Mouse (Mus musculus): ENCODE results near the gene Irak3. TPM values are rescaled to one million over a fixed set of nuclear protein-coding genes. Genes with fewer than 3 reads are reported as not detected.

Irak3 gene
- polyA plus RNA-seq, 2 experiments = 0.78 to 1.4 TPM

DNA sequence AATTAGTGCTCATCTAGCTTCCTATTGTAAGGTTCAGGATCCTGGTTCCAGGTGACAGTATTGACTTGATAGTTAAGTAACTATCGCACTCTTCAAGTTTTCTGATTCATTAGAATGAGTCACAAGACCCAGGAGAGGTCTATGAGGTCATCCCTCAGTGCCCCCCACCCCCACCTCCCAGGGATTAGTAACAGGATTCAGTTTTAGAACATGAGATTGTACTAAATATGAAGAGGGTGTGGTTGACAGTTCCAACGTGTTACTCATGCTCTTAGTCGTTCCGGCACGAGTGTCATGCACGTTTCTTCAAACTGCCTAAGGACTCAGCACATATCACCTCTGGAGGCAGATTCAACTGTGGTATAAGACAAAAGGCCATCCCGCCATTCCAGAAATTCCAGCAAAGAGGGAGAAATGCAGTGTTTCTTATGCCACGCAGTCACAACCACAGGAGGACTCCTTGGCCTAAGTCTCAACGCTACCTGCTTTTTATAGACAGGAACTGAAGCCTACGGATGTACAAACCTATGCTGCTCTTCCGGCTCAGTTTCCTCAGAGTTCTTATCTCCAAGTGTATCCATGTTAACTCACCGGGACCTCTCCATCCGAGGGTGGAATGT is 2.8 kb upstream of the Irak3 start:
- no peak overlapping the region for H3K27ac ChIP-seq
- H3K36me3 ChIP-seq (replicated peaks; ENCODE audit: control insufficient read depth, insufficient read depth, low read depth) = no peaks in the 10 kb centered on the region
- peaks cover 10% of the 10 kb centered on the region for H3K27me3 ChIP-seq (ENCODE audit: control insufficient read depth, insufficient read depth, low read length)
- H3K4me1 ChIP-seq (replicated peaks; ENCODE audit: control insufficient read depth in 2 of 2, insufficient read depth in 2 of 2, low read length in 1 of 2) = peaks cover 2 to 3% of the 10 kb centered on the region in 2 experiments
- H3K4me2 ChIP-seq (ENCODE audit: low read depth) = no peak overlapping the region
- no peak for ATAC-seq (ENCODE audit: insufficient read depth)
- no peak overlapping the region for H3K9ac ChIP-seq (replicated peaks)
- WGBS (ENCODE audit: insufficient replicate concordance) = 72% methylated on average over 13 of the region's 13 CpGs
- DNase-seq (ENCODE audit: low read depth in 3 of 3, low spot score in 3 of 3) = no peak
- no peak for TF ChIP-seq CTCF (IDR thresholded peaks at IDR 0.05; ENCODE audit: low read depth)
- no peak for TF ChIP-seq EP300 (IDR thresholded peaks at IDR 0.05; ENCODE audit: low read depth)
- no peaks in the 10 kb centered on the region for H3K9me3 ChIP-seq (ENCODE audit: control insufficient read depth, low read length)
- H3K4me3 ChIP-seq (ENCODE audit: insufficient read depth in 1 of 2, low read depth in 2 of 2, low read length in 2 of 2) = no peak overlapping the region

DNA sequence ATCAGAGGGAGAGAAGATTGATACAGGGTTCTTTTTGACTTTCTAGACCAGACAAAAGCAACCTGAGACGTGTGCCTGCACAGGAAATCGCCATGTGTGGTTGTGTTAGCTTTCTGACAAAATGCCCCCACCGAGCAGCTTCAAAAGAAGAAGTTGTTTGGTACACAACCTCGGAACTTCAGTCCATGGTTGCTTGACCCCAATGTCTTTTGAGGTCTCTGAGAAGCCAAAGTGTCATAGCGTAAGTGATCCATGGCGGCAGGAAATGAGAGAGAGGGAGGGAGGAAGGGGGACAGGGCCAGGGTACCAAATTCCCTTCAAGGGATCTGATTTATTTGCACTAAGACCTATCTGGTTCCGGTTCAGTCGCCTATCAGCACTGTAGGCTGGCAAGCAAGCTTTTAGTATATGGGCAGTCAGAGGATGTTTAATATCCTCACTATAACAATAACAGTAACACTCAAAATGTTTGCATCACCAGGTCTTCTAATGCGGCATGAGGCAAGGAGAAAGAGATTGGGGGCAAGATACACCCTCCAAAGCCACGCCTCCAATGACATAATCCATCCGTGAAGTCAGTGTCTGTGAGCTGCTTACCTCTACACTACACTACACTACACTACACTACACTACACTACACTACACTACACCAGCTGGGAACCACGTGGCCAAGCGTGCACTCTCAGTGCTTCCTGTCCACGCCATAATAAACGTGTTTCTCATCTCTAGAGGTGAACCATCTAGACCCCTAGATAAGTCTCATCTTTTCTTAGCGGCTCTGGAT is 729 bp upstream of the Irak3 start:
- Histone ChIP-seq H3K4me3 (ENCODE audit: insufficient read depth in 1 of 2, low read depth in 2 of 2, low read length in 2 of 2) (no peak overlapping the region), H3K4me2 (ENCODE audit: low read depth) (peak overlapping the region; percentile 97)
- 50% methylated on average over 16 of the region's 16 CpGs for WGBS (ENCODE audit: insufficient replicate concordance)

DNA sequence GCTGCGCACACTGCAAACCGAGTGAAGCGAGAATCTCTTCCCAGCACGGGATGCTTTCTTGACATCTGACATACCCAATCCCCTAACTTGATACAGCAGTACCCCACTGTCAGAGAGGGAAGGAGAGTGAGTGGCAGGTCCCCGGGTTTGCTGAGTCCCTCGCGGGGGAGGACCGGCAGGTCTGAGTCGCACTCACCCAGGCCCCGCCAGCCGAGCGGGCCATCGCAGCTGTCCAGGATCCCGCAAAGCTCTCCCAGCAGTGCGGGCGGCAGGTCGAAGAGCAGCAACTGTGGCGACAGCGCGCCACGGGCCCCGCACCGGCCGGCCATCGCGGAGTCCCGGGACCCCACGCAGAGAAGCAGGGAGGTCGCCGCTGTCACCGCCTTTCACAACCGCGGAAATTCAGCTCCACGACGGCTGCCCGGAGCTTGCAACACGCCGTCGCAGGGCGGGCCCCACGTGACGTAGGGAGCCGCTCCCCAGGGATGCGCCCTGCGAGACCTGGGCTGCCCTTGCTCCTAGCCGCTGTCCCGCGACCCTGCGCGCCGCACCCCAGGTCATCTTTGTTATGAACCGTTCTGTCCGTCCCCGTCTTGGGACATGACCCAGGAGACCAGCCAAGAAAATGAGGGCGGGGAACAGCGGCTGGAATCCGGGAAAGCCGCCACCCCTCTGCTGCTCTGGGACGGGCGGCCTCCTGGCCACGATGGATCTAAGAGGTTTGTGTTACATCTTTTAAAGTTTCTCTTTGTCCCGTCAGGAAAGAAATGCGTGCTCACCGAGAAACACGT is 604 bp downstream of the Irak3 start, which contains the start of gene Tmbim4:
Gene Tmbim4, plus strand, starts transcription at position 460 of the 791 bp plus-strand sequence.
- Histone ChIP-seq H3K4me1 (replicated peaks; ENCODE audit: control insufficient read depth in 2 of 2, insufficient read depth in 2 of 2, low read length in 1 of 2) (no peaks in the 10 kb centered on the region; a peak in 2 of 4 replicates), H3K27ac (no peak within 1 kb of the TSS), H3K9me3 (ENCODE audit: control insufficient read depth, low read length) (no peaks in the 10 kb centered on the region), H3K27me3 (ENCODE audit: control insufficient read depth, insufficient read depth, low read length) (peaks cover 10% of the 10 kb centered on the region), H3K9ac (replicated peaks) (peak within 1 kb of the TSS; percentile 54), H3K36me3 (replicated peaks; ENCODE audit: control insufficient read depth, insufficient read depth, low read depth) (no peaks in the 10 kb centered on the region), H3K4me2 (ENCODE audit: low read depth) (peak within 1 kb of the TSS; percentile 97), H3K4me3 (ENCODE audit: insufficient read depth in 1 of 2, low read depth in 2 of 2, low read length in 2 of 2) (peak within 1 kb of the TSS; percentile 44 to 65)
- ATAC-seq (ENCODE audit: insufficient read depth) (peak; percentile 79), DNase-seq (ENCODE audit: low read depth in 3 of 3, low spot score in 3 of 3) (peak in 2 of 3 experiments; percentile 28 to 47)
- 3% methylated on average over 65 of the region's 65 CpGs for WGBS (ENCODE audit: insufficient replicate concordance)
- TF ChIP-seq EP300 (IDR thresholded peaks at IDR 0.05; ENCODE audit: low read depth) (no peak), CTCF (IDR thresholded peaks at IDR 0.05; ENCODE audit: low read depth) (no peak)

More for the DNA sequence above, 729 bp upstream of the Irak3 start:
- TF ChIP-seq CTCF (IDR thresholded peaks at IDR 0.05; ENCODE audit: low read depth) (no peak), EP300 (IDR thresholded peaks at IDR 0.05; ENCODE audit: low read depth) (no peak)
- Histone ChIP-seq H3K9ac (replicated peaks) (no peak overlapping the region), H3K9me3 (ENCODE audit: control insufficient read depth, low read length) (no peaks in the 10 kb centered on the region), H3K27ac (no peak overlapping the region), H3K4me1 (replicated peaks; ENCODE audit: control insufficient read depth in 2 of 2, insufficient read depth in 2 of 2, low read length in 1 of 2) (no peaks in the 10 kb centered on the region; a peak in 2 of 4 replicates), H3K27me3 (ENCODE audit: control insufficient read depth, insufficient read depth, low read length) (peaks cover 10% of the 10 kb centered on the region), H3K36me3 (replicated peaks; ENCODE audit: control insufficient read depth, insufficient read depth, low read depth) (no peaks in the 10 kb centered on the region)
- ATAC-seq (ENCODE audit: insufficient read depth) = no peak
- DNase-seq (ENCODE audit: low read depth in 3 of 3, low spot score in 3 of 3) = no peak

DNA sequence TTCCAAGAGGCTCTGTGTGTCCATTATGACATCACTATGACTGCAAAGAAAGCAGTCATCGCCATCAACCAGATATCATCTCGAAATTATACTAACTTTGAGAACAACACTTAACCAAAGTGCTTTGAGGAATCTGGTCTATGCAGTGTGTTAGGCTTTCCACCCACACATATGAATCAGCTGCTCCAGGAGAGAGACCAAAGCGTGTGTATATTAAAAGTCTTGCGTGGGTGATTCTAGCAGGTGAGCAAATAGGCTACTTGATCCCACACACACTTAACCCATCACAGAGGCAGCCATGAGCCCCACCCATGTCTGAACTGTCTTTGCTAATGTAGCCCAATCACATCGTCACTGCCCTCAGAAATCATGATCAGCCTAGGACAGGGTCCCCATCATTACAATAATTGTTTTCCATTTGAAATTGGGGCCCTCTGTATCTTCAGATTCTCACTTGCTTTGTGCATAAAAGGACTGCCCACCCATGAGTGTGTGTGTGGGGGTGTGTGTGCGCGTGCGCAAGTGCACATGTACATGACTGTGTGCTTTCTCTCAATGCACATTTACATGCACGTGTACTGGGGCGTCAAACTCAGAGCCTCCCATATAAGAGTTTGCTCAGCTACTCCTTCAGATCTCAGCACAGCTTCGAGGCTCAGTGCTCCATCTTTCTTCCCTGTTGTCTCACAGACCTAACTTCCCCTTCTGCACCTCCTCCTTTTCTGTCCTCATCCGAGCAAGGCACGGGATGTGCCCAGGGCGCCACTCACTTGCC is 4.7 kb downstream of the Irak3 start:
- Histone ChIP-seq H3K4me1 (replicated peaks; ENCODE audit: control insufficient read depth in 2 of 2, insufficient read depth in 2 of 2, low read length in 1 of 2) (no peaks in the 10 kb centered on the region; a peak in 2 of 4 replicates), H3K36me3 (replicated peaks; ENCODE audit: control insufficient read depth, insufficient read depth, low read depth) (no peaks in the 10 kb centered on the region), H3K4me2 (ENCODE audit: low read depth) (no peak overlapping the region), H3K9me3 (ENCODE audit: control insufficient read depth, low read length) (no peaks in the 10 kb centered on the region), H3K27ac (no peak overlapping the region), H3K27me3 (ENCODE audit: control insufficient read depth, insufficient read depth, low read length) (peaks cover 10% of the 10 kb centered on the region), H3K9ac (replicated peaks) (no peak overlapping the region), H3K4me3 (ENCODE audit: insufficient read depth in 1 of 2, low read depth in 2 of 2, low read length in 2 of 2) (no peak overlapping the region)
- no peak for DNase-seq (ENCODE audit: low read depth in 3 of 3, low spot score in 3 of 3)
- WGBS (ENCODE audit: insufficient replicate concordance) = 54% methylated on average over 14 of the region's 14 CpGs
- no peak for ATAC-seq (ENCODE audit: insufficient read depth)
- TF ChIP-seq EP300 (IDR thresholded peaks at IDR 0.05; ENCODE audit: low read depth) (no peak), CTCF (IDR thresholded peaks at IDR 0.05; ENCODE audit: low read depth) (no peak)
